Mouse (Mus musculus): ENCODE measurements around the gene Cyp3a13.
A peak's percentile ranks its signal among the peaks of the same experiment; 100 is the strongest.
"Not testable (repeated sequence)": the region's sequence is repeated elsewhere in the genome, so short reads cannot be mapped to it uniquely, and the experiment has no call there.

Cyp3a13 gene

GRCm38 (mm10) chr5:137921532-137921931 lies at the start of gene Cyp3a13:
Gene Cyp3a13 (minus strand): TSS chr5:137921619.
- no peak for DNase-seq

GRCm38 (mm10) chr5:137966492-137966891 lies 45.1 kb upstream of the Cyp3a13 start:
- peak; percentile 28 for DNase-seq

GRCm38 (mm10) chr5:137962945-137963344 lies 41.5 kb upstream of the Cyp3a13 start, which contains the start of gene Gjc3:
Gene Gjc3 (minus strand): TSS chr5:137963098.
- DNase-seq = peak; percentile 20

GRCm38 (mm10) chr5:137956404-137956803 lies 35.0 kb upstream of the Cyp3a13 start:
- no peak for DNase-seq

GRCm38 (mm10) chr5:137951218-137951617 lies 29.8 kb upstream of the Cyp3a13 start:
- peak; percentile 18 for DNase-seq

GRCm38 (mm10) chr5:137947303-137947702 lies 25.9 kb upstream of the Cyp3a13 start:
- no peak for DNase-seq

GRCm38 (mm10) chr5:137943133-137943532 lies 21.7 kb upstream of the Cyp3a13 start:
- DNase-seq = no peak

GRCm38 (mm10) chr5:137940948-137941347 lies 19.5 kb upstream of the Cyp3a13 start:
- DNase-seq = no peak

GRCm38 (mm10) chr5:137937238-137937637 lies 15.8 kb upstream of the Cyp3a13 start:
- no peak for DNase-seq

GRCm38 (mm10) chr5:137936486-137936885 lies 15.1 kb upstream of the Cyp3a13 start:
- no peak for DNase-seq

GRCm38 (mm10) chr5:137933934-137934333 lies 12.5 kb upstream of the Cyp3a13 start:
- not testable (repeated sequence) for DNase-seq

GRCm38 (mm10) chr5:137928439-137928838 lies 7.0 kb upstream of the Cyp3a13 start:
- DNase-seq = no peak

- no peak for DNase-seq
These were observed 752 bp upstream of the Cyp3a13 start for GRCm38 (mm10) chr5:137922171-137922570.

GRCm38 (mm10) chr5:137915550-137915949 lies 5.9 kb downstream of the Cyp3a13 start:
- DNase-seq = no peak

- no peak for DNase-seq
These were observed 6.9 kb downstream of the Cyp3a13 start for GRCm38 (mm10) chr5:137914508-137914907.

- DNase-seq = no peak
These were observed 11.7 kb downstream of the Cyp3a13 start for GRCm38 (mm10) chr5:137909564-137910262.

- DNase-seq = no peak
These were observed 23.6 kb downstream of the Cyp3a13 start for GRCm38 (mm10) chr5:137897812-137898211.

GRCm38 (mm10) chr5:137892954-137893353 lies 28.5 kb downstream of the Cyp3a13 start:
- DNase-seq = no peak

GRCm38 (mm10) chr5:137887666-137888065 lies 33.8 kb downstream of the Cyp3a13 start:
- DNase-seq = no peak

- peak; percentile 45 for DNase-seq
These were observed 35.5 kb downstream of the Cyp3a13 start for GRCm38 (mm10) chr5:137885894-137886293.

- no peak for DNase-seq
These were observed 38.1 kb downstream of the Cyp3a13 start for GRCm38 (mm10) chr5:137883345-137883744.

GRCm38 (mm10) chr5:137882922-137883321 lies 38.5 kb downstream of the Cyp3a13 start:
- no peak for DNase-seq

- DNase-seq = no peak
These were observed 43.6 kb downstream of the Cyp3a13 start for GRCm38 (mm10) chr5:137877860-137878259.

- no peak for DNase-seq
These were observed 46.4 kb downstream of the Cyp3a13 start for GRCm38 (mm10) chr5:137875054-137875453.

GRCm38 (mm10) chr5:137872381-137872702 lies 49.1 kb downstream of the Cyp3a13 start:
- not testable (repeated sequence) for DNase-seq
